Mouse (Mus musculus): ENCODE data around the gene Ptges.

DNA sequence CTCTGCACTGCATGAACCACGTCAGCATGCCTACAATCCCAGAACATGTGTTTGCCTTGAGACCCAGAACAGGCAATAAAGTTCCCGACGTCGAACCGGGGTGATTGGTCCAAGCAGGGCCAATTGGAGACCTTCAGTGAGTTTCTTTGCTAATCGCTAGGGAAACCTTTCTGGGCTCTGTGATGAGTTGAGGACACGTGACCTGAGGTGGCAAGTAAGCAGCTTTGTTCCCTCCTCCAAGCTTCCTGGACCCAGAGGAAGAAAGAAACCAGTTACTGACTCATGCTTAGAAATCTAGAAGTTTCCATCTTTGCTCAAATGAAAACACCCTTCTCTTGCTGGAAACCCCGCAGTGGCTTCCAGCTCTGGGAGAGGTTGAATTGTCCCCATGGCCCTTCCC, 16.6 kb downstream of the Ptges start:
- TF ChIP-seq EP300 (optimal IDR thresholded peaks at IDR 0.05) = no peak
- TF ChIP-seq CTCF (IDR thresholded peaks at IDR 0.05; ENCODE audit: low read depth) = no peak

Data from stomach, postnatal 0 days (tissue).